11 mouse cellular contexts compared by ENCODE assay signal in genomic region chr11:113188263-113188920, GRCm38 (mm10).
DNase-seq lines count a peak whose midpoint lies in the region; ATAC-seq and TF ChIP-seq lines count a peak whose summit lies in the region.
"Had no signal": no experiment of that assay in that cellular context is flagged by ENCODE, and none has a peak within 500 bp of the region (broad histone marks: within the 10 kb centered on the region; RNA-seq: fewer than 3 reads in every experiment).

No protein-coding gene starts in this region.

- no peaks in the 10 kb centered on the region for H3K9me3 ChIP-seq in forebrain, embryonic 12.5 days
- H3K9me3 ChIP-seq in hindbrain, embryonic 14.5 days (ENCODE audit: control insufficient read depth, low read length): no peaks in the 10 kb centered on the region
- no peaks in the 10 kb centered on the region for H3K9me3 ChIP-seq in midbrain, embryonic 16.5 days (replicated peaks; ENCODE audit: control insufficient read depth, low read length, poor library complexity, severe bottlenecking)

- intact Hi-C loops in left cerebral cortex, adult 2 months (cut with DNase I): no loop called here
- intact Hi-C loops in left cerebral cortex, postnatal 36 days (cut with DNase I): loop anchor here (5.0 kb wide), 1 partner anchor 444 kb away; no protein-coding TSS in a partner anchor

- ATAC-seq in forebrain, embryonic 12.5 days (ENCODE audit: low FRiP score): peak; percentile 91
- peak; percentile 91 for ATAC-seq in hindbrain, embryonic 14.5 days (ENCODE audit: low FRiP score)
- peak; percentile 88 for ATAC-seq in midbrain, embryonic 16.5 days

- H3K27me3 ChIP-seq in forebrain, embryonic 12.5 days: no peaks in the 10 kb centered on the region
- no peaks in the 10 kb centered on the region for H3K27me3 ChIP-seq in hindbrain, embryonic 14.5 days (ENCODE audit: control insufficient read depth, insufficient read depth, low read length)
- no peaks in the 10 kb centered on the region for H3K27me3 ChIP-seq in midbrain, embryonic 16.5 days (ENCODE audit: control insufficient read depth, insufficient read depth, low read depth, low read length)
- H3K27me3 ChIP-seq in thymus, adult 2 months (ENCODE audit: control insufficient read depth, insufficient read depth, low read length): no peaks in the 10 kb centered on the region

- 12% methylated on average over 4 of the region's 4 CpGs for WGBS in forebrain, embryonic 12.5 days
- WGBS in hindbrain, embryonic 14.5 days: 17% methylated on average over 4 of the region's 4 CpGs
- WGBS in midbrain, embryonic 16.5 days: 26% methylated on average over 4 of the region's 4 CpGs
- WGBS in thymus, adult 2 months: 97% methylated on average over 4 of the region's 4 CpGs

- H3K4me3 ChIP-seq in left cerebral cortex, adult 2 months: no peak overlapping the region
- no peak overlapping the region for H3K4me3 ChIP-seq in forebrain, embryonic 12.5 days (replicated peaks)
- H3K4me3 ChIP-seq in hindbrain, embryonic 14.5 days (replicated peaks; ENCODE audit: low read length): no peak overlapping the region
- no peak overlapping the region for H3K4me3 ChIP-seq in midbrain, embryonic 16.5 days (ENCODE audit: low read depth, low read length)
- H3K4me3 ChIP-seq in thymus, adult 2 months (ENCODE audit: control insufficient read depth, insufficient read depth, low read length): no peak overlapping the region

- H3K27ac ChIP-seq in left cerebral cortex, adult 2 months: peak overlapping the region; percentile 63; the same call in 1 of the 2 replicates
- H3K27ac ChIP-seq in forebrain, embryonic 12.5 days: peak overlapping the region; percentile 94
- peak overlapping the region; percentile 81 for H3K27ac ChIP-seq in hindbrain, embryonic 14.5 days
- H3K27ac ChIP-seq in midbrain, embryonic 16.5 days (ENCODE audit: low read length): peak overlapping the region; percentile 63
- H3K27ac ChIP-seq in thymus, adult 2 months (ENCODE audit: control insufficient read depth, insufficient read depth, low read length): no peak overlapping the region

- no peak for TF ChIP-seq CTCF in left cerebral cortex, adult 2 months (IDR thresholded peaks at IDR 0.05)
- TF ChIP-seq CTCF in thymus, adult 2 months (IDR thresholded peaks at IDR 0.05; ENCODE audit: borderline replicate concordance, control insufficient read depth, extremely low read depth, insufficient read depth, low read length, poor library complexity): no peak

- no peak for DNase-seq in left cerebral cortex, adult 2 months (ENCODE audit: extremely low spot score in 1 of 2, low spot score in 2 of 2)
- no peak for DNase-seq in left cerebral cortex, postnatal 36 days (ENCODE audit: low spot score in 2 of 2)
- peak; percentile 36 for DNase-seq in hindbrain, embryonic 14.5 days (ENCODE audit: low spot score)
- no peak for DNase-seq in kidney, postnatal 10 days
- DNase-seq in spleen, adult 18-20 months: no peak
- no peak for DNase-seq in thymus, adult 2 months
- DNase-seq: kidney, postnatal 36 days; lung, postnatal 4 days; right cerebral cortex, postnatal 4 days had no signal

- peak overlapping the region; percentile 17; the same call in 1 of the 2 replicates for H3K4me2 ChIP-seq in forebrain, embryonic 12.5 days
- H3K4me2 ChIP-seq in hindbrain, embryonic 14.5 days (replicated peaks): no peak overlapping the region
- H3K4me2 ChIP-seq in midbrain, embryonic 16.5 days (ENCODE audit: low read length): no peak overlapping the region

- H3K9ac ChIP-seq in forebrain, embryonic 12.5 days: no peak overlapping the region
- H3K9ac ChIP-seq in hindbrain, embryonic 14.5 days: no peak overlapping the region
- no peak overlapping the region for H3K9ac ChIP-seq in midbrain, embryonic 16.5 days (ENCODE audit: low read depth, low read length)

- TF ChIP-seq POLR2A in thymus, adult 2 months (IDR thresholded peaks at IDR 0.05; ENCODE audit: control insufficient read depth, extremely low read depth, insufficient read depth, low read length, poor library complexity): no peak

- no peaks in the 10 kb centered on the region for H3K36me3 ChIP-seq in forebrain, embryonic 12.5 days (replicated peaks)
- no peaks in the 10 kb centered on the region for H3K36me3 ChIP-seq in hindbrain, embryonic 14.5 days (replicated peaks; ENCODE audit: control insufficient read depth, insufficient read depth)
- H3K36me3 ChIP-seq in midbrain, embryonic 16.5 days (ENCODE audit: control insufficient read depth, insufficient read depth, low read length): no peaks in the 10 kb centered on the region
- H3K36me3 ChIP-seq in thymus, adult 2 months (ENCODE audit: control insufficient read depth, insufficient read depth, low read length): no peaks in the 10 kb centered on the region

- peaks cover 79% of the 10 kb centered on the region for H3K4me1 ChIP-seq in forebrain, embryonic 12.5 days
- peaks cover 31% of the 10 kb centered on the region for H3K4me1 ChIP-seq in hindbrain, embryonic 14.5 days (replicated peaks; ENCODE audit: control insufficient read depth, insufficient read depth, low read length)
- H3K4me1 ChIP-seq in midbrain, embryonic 16.5 days (ENCODE audit: control insufficient read depth, insufficient read depth, low read length): 0 out of 2 replicates have a peak, but pooled peaks cover 2% of the 10 kb centered on the region
- H3K4me1 ChIP-seq in thymus, adult 2 months (replicated peaks; ENCODE audit: control insufficient read depth, insufficient read depth, low read length): peaks cover 13% of the 10 kb centered on the region
